Mouse (Mus musculus) small intestine, adult 2 months (tissue): Measurements from ENCODE around the gene Cacna1h.

Experiments
- CTCF ChIP-seq: fragments of 200-500 bp; IDR thresholded peaks from 2 replicates; pipeline ENCODE4 v1.5.1; 2012; ENCODE audit warnings: low read depth, mild to moderate bottlenecking, control low read depth, inconsistent platforms, low read length, moderate library complexity, mixed read lengths; ENCODE audit not compliant: insufficient replicate concordance, insufficient read length; ENCODE audit errors: extremely low read depth
- POLR2A ChIP-seq: fragments of 200-500 bp; IDR thresholded peaks from 2 replicates; pipeline ENCODE4 v1.6.1; 2012; ENCODE audit warnings: low read depth, mild to moderate bottlenecking, control low read depth, inconsistent platforms, low read length, moderate library complexity

GRCm38 (mm10) chr17:25402224-25402623, 31.4 kb downstream of the Cacna1h start:
- TF ChIP-seq CTCF (no peak), POLR2A (no peak)
